Mouse (Mus musculus) ES-E14 (cell line): ENCODE measurements around the gene Fermt3.
"Not testable (repeated sequence)": the region's sequence is repeated elsewhere in the genome, so short reads cannot be mapped to it uniquely, and the experiment has no call there.

ENCODE experiments used
- CHD2 ChIP-seq: IDR thresholded peaks from 2 replicates; pipeline ENCODE4 v1.6.1; 2014; ENCODE audit warnings: mild to moderate bottlenecking, low read depth, low read length, inconsistent platforms
- HCFC1 ChIP-seq: IDR thresholded peaks from 2 replicates; pipeline ENCODE4 v1.6.1; 2012; ENCODE audit warnings: low read length, inconsistent platforms, borderline replicate concordance; ENCODE audit not compliant: insufficient read depth
- MAFK ChIP-seq: IDR thresholded peaks from 2 replicates; pipeline ENCODE4 v1.6.1; 2014; ENCODE audit warnings: mild to moderate bottlenecking, low read depth, low read length, inconsistent platforms; ENCODE audit not compliant: insufficient read depth
- ZC3H11A ChIP-seq: IDR thresholded peaks from 2 replicates; pipeline ENCODE4 v1.6.1; 2012; ENCODE audit warnings: low read depth, mild to moderate bottlenecking, inconsistent platforms, low read length, borderline replicate concordance
- ZNF384 ChIP-seq: IDR thresholded peaks from 2 replicates; pipeline ENCODE4 v1.6.1; 2012; ENCODE audit warnings: low read depth, low read length, inconsistent platforms

DNA sequence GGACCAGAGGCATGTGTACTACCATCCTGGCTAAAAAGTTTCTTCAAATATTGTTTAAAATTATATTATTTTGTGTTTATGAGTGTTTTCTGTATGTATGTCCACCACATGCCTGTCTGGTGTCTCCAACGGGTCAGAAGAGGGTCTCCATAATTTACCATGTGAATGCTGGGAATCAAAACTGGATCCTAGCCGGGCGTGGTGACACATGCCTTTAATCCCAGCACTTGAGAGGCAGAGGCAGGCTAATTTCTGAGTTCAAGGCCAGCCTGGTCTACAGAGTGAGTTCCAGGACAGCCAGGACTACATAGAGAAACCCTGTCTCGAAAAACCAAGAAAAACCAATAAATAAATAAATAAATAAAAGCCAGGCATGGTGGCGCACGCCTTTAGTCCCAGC, 28.1 kb downstream of the Fermt3 start:
- not testable (repeated sequence) for TF ChIP-seq MAFK, HCFC1, CHD2, ZNF384, ZC3H11A
